Mouse (Mus musculus) megakaryocyte-erythroid progenitor cell, adult 5-6 weeks (primary cell): ENCODE results near the gene Olfr622. TPM values are rescaled to one million over a fixed set of nuclear protein-coding genes. Genes with fewer than 3 reads are reported as not detected.

Experiments used
- ATAC-seq: replicated peaks from 2 replicates; pipeline ENCODE4 v1.8.0; 2016; ENCODE audit warnings: mild to moderate bottlenecking, inconsistent platforms; ENCODE audit not compliant: severe bottlenecking, poor library complexity, low FRiP score, low TSS enrichment
- total RNA-seq, 2 experiments: library from RNA; stranded (forward) in 1 of 2; stranded (reverse) in 1 of 2; fragments of 200-1000, 215-1000 nt in 1 of 2; fragments of >200 nt in 1 of 2; fragmentation: Nextera tagmentation in 1 of 2; gene quantifications; 2 replicates each; pipeline ENCODE4 v1.2.3; 2014 to 2017

Gene Olfr622
- total RNA-seq (2014; fragmentation: Nextera tagmentation) (not detected in 2 replicates), total RNA-seq (2017) (not detected in 2 replicates)

- no peak for ATAC-seq
Observed at GRCm38 (mm10) chr7:103642602-103643001, at the start of gene Olfr622. Gene Olfr622 (minus strand): TSS chr7:103642702.

- no peak for ATAC-seq
Observed at GRCm38 (mm10) chr7:103682420-103682819, 39.9 kb upstream of the Olfr622 start, which contains the start of gene Olfr625-ps1. Gene Olfr625-ps1 (plus strand): TSS chr7:103682720.

GRCm38 (mm10) chr7:103671091-103671490 lies 28.6 kb upstream of the Olfr622 start, which contains the start of gene Olfr624:
Gene Olfr624 (minus strand): TSS chr7:103671191.
- no peak for ATAC-seq

- ATAC-seq, result no peak
Observed at GRCm38 (mm10) chr7:103663598-103663997, 21.1 kb upstream of the Olfr622 start, which contains the start of gene Olfr623. Gene Olfr623 (minus strand): TSS chr7:103663698.

- no peak for ATAC-seq
Observed at GRCm38 (mm10) chr7:103644070-103644469, 1.6 kb upstream of the Olfr622 start.

GRCm38 (mm10) chr7:103636795-103637194 lies 5.7 kb downstream of the Olfr622 start:
- no peak for ATAC-seq

GRCm38 (mm10) chr7:103612434-103612833 lies 30.1 kb downstream of the Olfr622 start, which contains the start of gene Olfr620:
Gene Olfr620 (minus strand): TSS chr7:103612534.
- ATAC-seq, result no peak

GRCm38 (mm10) chr7:103607425-103607824 lies 35.1 kb downstream of the Olfr622 start:
- no peak for ATAC-seq

GRCm38 (mm10) chr7:103600275-103600674 lies 42.2 kb downstream of the Olfr622 start, which contains the start of gene Olfr619:
Gene Olfr619 (plus strand): TSS chr7:103600575.
- no peak for ATAC-seq

- ATAC-seq, result no peak
Observed at GRCm38 (mm10) chr7:103589803-103590202, 52.7 kb downstream of the Olfr622 start, which contains the start of gene Olfr618. Gene Olfr618 (plus strand): TSS chr7:103590103.

Other genes starting within 250 kb of the Olfr622 start
Only the 30 nearest of the 32 such genes appear.
- gene Olfr605, start 197.3 kb downstream of the Olfr622 start, total RNA-seq (2014; fragmentation: Nextera tagmentation), result not detected in 2 replicates
- not detected in 2 replicates for gene Olfr605, start 197.3 kb downstream of the Olfr622 start, total RNA-seq (2017)
- not detected in 2 replicates for gene Olfr606, start 193.7 kb downstream of the Olfr622 start, total RNA-seq (2014; fragmentation: Nextera tagmentation)
- gene Olfr606, start 193.7 kb downstream of the Olfr622 start, total RNA-seq (2017), result not detected in 2 replicates
- not detected in 2 replicates for gene Olfr607, start 178.6 kb downstream of the Olfr622 start, total RNA-seq (2014; fragmentation: Nextera tagmentation)
- not detected in 2 replicates for gene Olfr607, start 178.6 kb downstream of the Olfr622 start, total RNA-seq (2017)
- not detected in 2 replicates for gene Olfr608, start 172.8 kb downstream of the Olfr622 start, total RNA-seq (2014; fragmentation: Nextera tagmentation)
- not detected in 2 replicates for gene Olfr608, start 172.8 kb downstream of the Olfr622 start, total RNA-seq (2017)
- not detected in 2 replicates for gene Olfr609, start 144.6 kb downstream of the Olfr622 start, total RNA-seq (2014; fragmentation: Nextera tagmentation)
- gene Olfr609, start 144.6 kb downstream of the Olfr622 start, total RNA-seq (2017), result not detected in 2 replicates
- not detected in 2 replicates for gene Olfr610, start 130.6 kb downstream of the Olfr622 start, total RNA-seq (2014; fragmentation: Nextera tagmentation)
- not detected in 2 replicates for gene Olfr610, start 130.6 kb downstream of the Olfr622 start, total RNA-seq (2017)
- not detected in 2 replicates for gene Olfr611, start 121.9 kb downstream of the Olfr622 start, total RNA-seq (2014; fragmentation: Nextera tagmentation)
- gene Olfr611, start 121.9 kb downstream of the Olfr622 start, total RNA-seq (2017), result not detected in 2 replicates
- not detected in 2 replicates for gene Olfr612, start 100.0 kb downstream of the Olfr622 start, total RNA-seq (2014; fragmentation: Nextera tagmentation)
- not detected in 2 replicates for gene Olfr612, start 100.0 kb downstream of the Olfr622 start, total RNA-seq (2017)
- gene Olfr613, start 94.6 kb downstream of the Olfr622 start, total RNA-seq (2014; fragmentation: Nextera tagmentation), result not detected in 2 replicates
- not detected in 2 replicates for gene Olfr613, start 94.6 kb downstream of the Olfr622 start, total RNA-seq (2017)
- gene Olfr615, start 86.6 kb downstream of the Olfr622 start, total RNA-seq (2014; fragmentation: Nextera tagmentation), result not detected in 2 replicates
- gene Olfr615, start 86.6 kb downstream of the Olfr622 start, total RNA-seq (2017), result not detected in 2 replicates
- not detected in 2 replicates for gene Olfr616, start 73.6 kb downstream of the Olfr622 start, total RNA-seq (2014; fragmentation: Nextera tagmentation)
- not detected in 2 replicates for gene Olfr616, start 73.6 kb downstream of the Olfr622 start, total RNA-seq (2017)
- gene Olfr617, start 69.6 kb downstream of the Olfr622 start, total RNA-seq (2014; fragmentation: Nextera tagmentation), result not detected in 2 replicates
- gene Olfr617, start 69.6 kb downstream of the Olfr622 start, total RNA-seq (2017), result not detected in 2 replicates
- not detected in 2 replicates for gene Olfr618, start 52.6 kb downstream of the Olfr622 start, total RNA-seq (2014; fragmentation: Nextera tagmentation)
- gene Olfr618, start 52.6 kb downstream of the Olfr622 start, total RNA-seq (2017), result not detected in 2 replicates
- gene Olfr619, start 42.1 kb downstream of the Olfr622 start, total RNA-seq (2014; fragmentation: Nextera tagmentation), result not detected in 2 replicates
- not detected in 2 replicates for gene Olfr619, start 42.1 kb downstream of the Olfr622 start, total RNA-seq (2017)
- gene Olfr620, start 30.2 kb downstream of the Olfr622 start, total RNA-seq (2014; fragmentation: Nextera tagmentation), result not detected in 2 replicates
- gene Olfr620, start 30.2 kb downstream of the Olfr622 start, total RNA-seq (2017), result not detected in 2 replicates
- gene Olfr623, start 21.0 kb upstream of the Olfr622 start, total RNA-seq (2014; fragmentation: Nextera tagmentation), result not detected in 2 replicates
- not detected in 2 replicates for gene Olfr623, start 21.0 kb upstream of the Olfr622 start, total RNA-seq (2017)
- not detected in 2 replicates for gene Olfr624, start 28.5 kb upstream of the Olfr622 start, total RNA-seq (2014; fragmentation: Nextera tagmentation)
- not detected in 2 replicates for gene Olfr624, start 28.5 kb upstream of the Olfr622 start, total RNA-seq (2017)
- not detected in 2 replicates for gene Olfr625-ps1, start 40.0 kb upstream of the Olfr622 start, total RNA-seq (2014; fragmentation: Nextera tagmentation)
- gene Olfr625-ps1, start 40.0 kb upstream of the Olfr622 start, total RNA-seq (2017), result not detected in 2 replicates
- gene Olfr243, start 72.0 kb upstream of the Olfr622 start, total RNA-seq (2014; fragmentation: Nextera tagmentation), result not detected in 2 replicates
- not detected in 2 replicates for gene Olfr243, start 72.0 kb upstream of the Olfr622 start, total RNA-seq (2017)
- not detected in 2 replicates for gene Olfr628, start 87.7 kb upstream of the Olfr622 start, total RNA-seq (2014; fragmentation: Nextera tagmentation)
- gene Olfr628, start 87.7 kb upstream of the Olfr622 start, total RNA-seq (2017), result not detected in 2 replicates
- gene Olfr629, start 102.2 kb upstream of the Olfr622 start, total RNA-seq (2014; fragmentation: Nextera tagmentation), result not detected in 2 replicates
- not detected in 2 replicates for gene Olfr629, start 102.2 kb upstream of the Olfr622 start, total RNA-seq (2017)
- not detected in 2 replicates for gene Olfr630, start 114.6 kb upstream of the Olfr622 start, total RNA-seq (2014; fragmentation: Nextera tagmentation)
- not detected in 2 replicates for gene Olfr630, start 114.6 kb upstream of the Olfr622 start, total RNA-seq (2017)
- not detected in 2 replicates for gene Olfr69, start 128.9 kb upstream of the Olfr622 start, total RNA-seq (2014; fragmentation: Nextera tagmentation)
- gene Olfr69, start 128.9 kb upstream of the Olfr622 start, total RNA-seq (2017), result not detected in 2 replicates
- gene Olfr68, start 137.0 kb upstream of the Olfr622 start, total RNA-seq (2014; fragmentation: Nextera tagmentation), result not detected in 2 replicates
- gene Olfr68, start 137.0 kb upstream of the Olfr622 start, total RNA-seq (2017), result not detected in 2 replicates
- not detected in 2 replicates for gene Olfr67, start 149.1 kb upstream of the Olfr622 start, total RNA-seq (2014; fragmentation: Nextera tagmentation)
- not detected in 2 replicates for gene Olfr67, start 149.1 kb upstream of the Olfr622 start, total RNA-seq (2017)
- gene Hbb-bt, start 171.3 kb upstream of the Olfr622 start, total RNA-seq (2014; fragmentation: Nextera tagmentation), result 118 and 169 TPM in 2 replicates
- 10.7 and 57.4 TPM in 2 replicates for gene Hbb-bt, start 171.3 kb upstream of the Olfr622 start, total RNA-seq (2017)
- gene Hbb-bs, start 185.4 kb upstream of the Olfr622 start, total RNA-seq (2014; fragmentation: Nextera tagmentation), result 149 and 199 TPM in 2 replicates
- gene Hbb-bs, start 185.4 kb upstream of the Olfr622 start, total RNA-seq (2017), result 20.1 and 148 TPM in 2 replicates
- not detected in 2 replicates for gene Hbb-bh2, start 197.8 kb upstream of the Olfr622 start, total RNA-seq (2014; fragmentation: Nextera tagmentation)
- gene Hbb-bh2, start 197.8 kb upstream of the Olfr622 start, total RNA-seq (2017), result not detected in 2 replicates
- not detected in 2 replicates for gene Hbb-bh1, start 200.5 kb upstream of the Olfr622 start, total RNA-seq (2014; fragmentation: Nextera tagmentation)
- gene Hbb-bh1, start 200.5 kb upstream of the Olfr622 start, total RNA-seq (2017), result not detected in 2 replicates
- not detected in 2 replicates for gene Hbb-y, start 210.5 kb upstream of the Olfr622 start, total RNA-seq (2014; fragmentation: Nextera tagmentation)
- not detected in 2 replicates for gene Hbb-y, start 210.5 kb upstream of the Olfr622 start, total RNA-seq (2017)